Mouse (Mus musculus) retina, postnatal 1 day (tissue): Measurements from ENCODE around the gene Enkd1.

Source experiments
- DNase-seq: peaks from one replicate; pipeline ENCODE4 v3.0.0-alpha.2; 2012

The Enkd1 gene

DNA sequence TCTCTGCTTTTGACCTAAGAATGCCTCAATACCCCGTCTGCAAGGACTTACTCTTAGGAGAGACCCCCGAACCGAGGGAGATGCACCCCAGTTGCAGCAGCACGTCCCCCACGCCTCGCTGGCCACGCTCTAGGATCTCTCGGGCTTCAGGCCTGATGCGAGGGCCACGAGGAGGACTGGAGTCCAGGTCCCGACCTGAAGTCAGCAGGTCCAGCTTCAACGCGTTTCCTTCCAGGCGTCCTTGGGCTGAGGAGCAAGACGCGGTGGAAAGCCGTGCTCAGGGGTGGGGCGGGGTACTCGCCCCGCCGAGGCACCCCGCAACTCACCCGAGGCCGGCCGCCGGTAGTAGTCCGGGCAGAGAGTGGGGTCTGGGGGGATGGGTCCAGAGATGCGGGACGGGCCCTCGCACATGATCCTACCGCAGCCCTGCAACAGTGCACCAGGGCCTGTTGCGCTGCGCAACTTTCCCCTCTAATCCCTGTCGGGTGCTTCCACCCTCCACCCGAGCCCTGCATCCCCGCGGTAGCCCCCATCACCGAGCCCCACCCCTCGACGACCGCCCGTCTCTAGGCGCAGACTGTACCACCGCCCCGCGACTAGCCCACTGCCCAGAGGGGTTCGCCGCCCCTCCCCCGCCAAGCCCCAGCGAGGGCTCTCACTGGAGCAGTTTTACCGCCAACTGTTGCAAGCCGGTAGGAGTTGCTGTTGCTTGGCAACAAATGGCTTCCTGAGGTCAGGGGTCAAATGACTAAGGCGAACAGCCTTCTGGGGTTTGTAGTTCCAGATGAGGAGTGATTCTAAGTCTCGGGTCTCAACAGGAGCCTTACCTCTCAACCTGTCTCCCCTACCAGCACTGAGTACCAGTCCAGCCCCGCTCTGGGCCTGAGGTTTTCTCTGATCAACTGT, at the start of gene Enkd1, which contains the start of gene 4933405L10Rik:
Enkd1 (minus strand) TSS at position 713 of the 906 bp plus-strand sequence.
4933405L10Rik (plus strand) TSS at position 158 of the 906 bp plus-strand sequence.
- DNase-seq, result peak; percentile 97

DNA sequence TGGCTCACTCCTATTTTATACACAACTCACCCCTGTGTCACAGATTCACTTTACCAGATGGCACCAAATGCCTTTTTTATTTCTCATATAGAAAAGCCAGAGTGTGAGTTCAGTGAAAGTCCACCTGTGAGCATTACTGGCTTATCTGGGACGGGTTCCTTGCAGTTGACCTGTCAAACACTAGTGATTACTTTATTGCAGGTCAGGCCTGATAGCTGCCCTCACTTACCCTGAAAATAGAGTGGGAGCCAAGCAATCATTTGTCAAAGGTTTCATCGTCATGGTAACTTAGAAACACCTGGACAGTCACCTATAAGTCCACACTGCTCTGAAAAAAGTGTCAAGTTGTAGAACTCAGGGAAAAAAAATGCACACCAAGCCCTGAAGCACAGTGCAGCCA, 46.7 kb upstream of the Enkd1 start:
- DNase-seq, result no peak

DNA sequence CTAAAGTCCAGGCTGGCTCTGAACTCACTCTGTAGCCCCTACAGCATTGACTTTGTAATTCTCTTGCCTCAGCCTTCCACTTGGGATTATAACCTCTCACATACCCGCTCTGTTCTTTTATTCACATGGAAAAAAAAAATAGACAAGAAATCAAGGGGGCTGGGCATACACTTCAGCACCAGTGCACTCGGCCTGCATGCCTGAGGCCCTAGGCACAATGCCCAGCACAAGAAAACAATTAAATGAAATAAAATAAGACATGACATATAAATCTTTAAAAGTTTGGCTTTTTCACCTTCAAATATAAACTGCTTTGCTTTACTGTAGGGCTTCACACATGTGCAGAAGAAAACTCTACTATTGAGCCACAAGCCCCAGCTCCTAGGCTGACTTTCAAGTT, 45.9 kb upstream of the Enkd1 start:
- no peak for DNase-seq

DNA sequence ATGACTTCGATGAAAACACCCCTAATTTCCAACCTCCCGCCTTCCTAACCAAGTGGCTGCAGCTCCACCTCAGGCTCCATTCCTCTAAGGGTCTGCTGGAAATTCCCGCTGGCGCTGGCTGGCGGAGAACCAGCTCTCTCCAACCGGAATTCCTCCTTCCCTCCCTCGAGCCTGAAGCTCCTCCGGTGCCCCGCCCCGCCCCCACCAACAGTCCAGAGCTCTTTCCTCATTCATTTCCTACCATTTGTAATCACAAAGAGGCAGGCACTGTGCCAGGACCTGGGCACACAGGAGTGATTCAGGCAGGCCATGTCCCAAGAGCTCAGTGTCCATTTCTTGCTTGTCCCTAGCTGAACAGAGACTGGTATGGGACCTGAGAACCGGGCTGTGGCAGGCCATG, 42.6 kb upstream of the Enkd1 start:
- DNase-seq, result peak; percentile 60

DNA sequence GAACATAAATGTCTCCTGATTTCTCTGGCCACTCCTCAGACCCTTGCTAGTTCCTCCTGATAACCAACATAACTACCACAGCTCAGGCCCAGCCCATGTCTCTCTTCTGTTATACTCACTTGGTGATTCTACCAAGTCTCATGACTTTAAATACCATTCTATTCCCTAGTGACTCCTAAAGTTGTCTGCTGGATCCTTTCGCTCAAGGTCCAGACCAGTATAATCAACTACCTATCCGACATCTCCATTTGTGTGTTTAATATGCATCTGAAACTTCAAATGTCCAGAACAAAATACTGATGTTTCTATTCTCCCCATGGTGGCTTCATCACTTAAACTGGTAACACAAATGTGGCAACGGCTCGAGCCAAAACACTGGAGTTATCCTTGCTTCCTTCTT, 35.3 kb upstream of the Enkd1 start:
- DNase-seq, result peak; percentile 14

DNA sequence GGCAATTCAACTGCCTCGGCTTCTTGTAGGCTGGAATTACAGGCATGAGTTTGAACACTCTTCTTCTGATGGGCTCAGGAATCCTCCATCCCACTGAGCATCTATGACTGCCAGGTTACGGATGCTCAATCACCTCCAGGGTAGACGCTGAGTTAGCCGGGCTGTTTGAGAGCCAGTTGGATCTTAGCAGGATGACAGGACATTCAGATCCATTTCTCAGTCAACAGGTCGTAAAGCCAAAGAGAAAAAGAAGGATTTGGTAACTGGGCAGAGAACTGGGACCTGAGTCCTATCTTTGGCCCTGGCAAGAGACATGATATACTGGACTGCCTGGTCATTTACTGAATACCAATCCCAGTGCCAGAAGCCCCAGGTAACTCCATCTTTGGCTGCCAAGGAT, 31.2 kb upstream of the Enkd1 start:
- no peak for DNase-seq

DNA sequence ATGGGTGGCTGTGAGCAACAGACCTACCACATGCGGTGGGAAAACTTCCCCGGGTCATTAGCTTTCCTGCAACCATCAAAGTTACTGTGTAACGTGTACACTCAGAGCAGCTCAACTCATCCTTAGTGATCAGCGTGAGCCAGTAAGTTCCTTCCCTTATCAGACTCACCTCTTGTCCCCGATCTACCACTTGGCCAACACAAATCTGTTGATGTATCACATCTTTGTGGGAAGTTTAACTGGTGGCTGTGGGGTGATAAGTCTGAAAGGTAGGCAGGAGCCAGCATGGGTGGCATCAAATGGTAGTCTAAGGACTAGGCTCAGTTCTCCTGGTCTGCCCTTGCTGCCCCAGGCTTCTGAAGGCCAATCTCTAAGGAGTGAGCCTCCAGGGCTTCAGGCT, 24.2 kb upstream of the Enkd1 start:
- DNase-seq, result no peak

DNA sequence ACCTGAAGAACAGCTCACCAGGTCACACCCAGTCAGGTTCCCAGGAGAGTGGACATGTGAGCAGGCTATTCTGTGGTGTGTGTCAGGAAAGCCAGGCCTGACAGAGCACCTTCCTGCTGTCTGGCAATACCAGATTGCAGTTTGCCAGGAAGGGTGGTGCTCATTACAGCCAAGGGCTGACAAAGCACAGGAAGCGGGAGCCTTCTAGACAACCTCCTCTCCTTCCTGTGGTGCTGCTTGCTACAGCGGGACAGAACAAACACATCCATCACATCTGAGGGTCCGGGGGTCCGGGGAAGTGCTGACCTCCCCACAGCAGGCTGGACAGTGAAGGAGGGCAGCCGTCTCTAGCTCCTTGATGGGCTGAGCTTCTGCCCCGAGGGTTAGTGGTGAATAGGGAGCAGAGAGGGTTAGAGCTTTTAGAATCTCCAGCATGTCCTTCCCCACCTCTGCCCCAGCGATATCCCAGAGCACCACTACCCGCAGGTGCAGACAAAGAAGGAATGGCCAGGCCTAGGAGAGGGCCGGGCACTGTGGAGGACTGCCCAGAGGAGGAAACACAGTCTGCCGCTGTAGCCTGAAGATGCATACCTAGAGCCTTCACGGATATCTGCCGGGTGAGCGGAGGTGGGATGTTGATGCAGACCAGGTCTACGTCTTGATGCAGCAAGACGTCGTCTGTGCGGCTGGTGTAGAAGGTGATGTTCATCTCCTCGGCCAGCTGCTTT, 19.6 kb upstream of the Enkd1 start:
- DNase-seq, result no peak

DNA sequence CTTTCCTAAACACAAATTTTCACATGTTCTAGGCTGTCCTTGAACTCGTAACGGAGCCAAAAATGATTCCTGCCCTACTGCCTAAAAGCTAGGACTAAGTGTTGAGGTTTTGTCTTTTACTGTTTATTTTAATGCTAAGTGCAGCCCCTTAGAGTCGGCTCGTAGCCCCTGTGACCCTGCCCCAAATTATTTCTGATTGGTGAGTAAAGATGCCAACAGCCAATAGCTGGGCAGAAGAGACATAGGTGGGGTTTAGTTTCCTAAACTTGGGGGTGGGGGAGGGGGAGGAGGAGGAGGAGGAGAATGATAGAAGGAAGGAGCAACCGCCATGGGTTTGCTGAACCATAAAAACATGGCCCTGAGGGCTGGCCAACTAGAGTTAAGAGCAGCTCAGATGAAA, 17.7 kb upstream of the Enkd1 start:
- DNase-seq, result no peak

DNA sequence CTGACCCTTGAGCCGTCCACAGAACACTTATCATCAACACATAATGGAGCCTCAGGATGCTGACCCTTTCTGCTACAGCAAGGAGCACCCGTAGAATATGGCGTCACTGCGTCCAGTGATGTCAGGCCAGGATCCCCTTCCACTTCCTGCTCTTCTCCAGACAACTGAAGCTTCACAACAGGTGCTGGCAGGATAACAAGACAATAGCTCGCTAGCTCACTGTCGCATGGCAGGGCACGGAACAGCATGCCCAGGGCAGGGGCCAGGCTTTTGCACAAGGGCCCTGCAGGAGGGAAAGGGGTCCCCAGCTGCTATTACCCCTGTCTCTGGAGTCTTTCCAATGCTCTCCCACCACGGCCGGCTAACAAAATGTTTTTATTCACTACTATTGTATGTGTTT, 14.9 kb upstream of the Enkd1 start:
- no peak for DNase-seq

DNA sequence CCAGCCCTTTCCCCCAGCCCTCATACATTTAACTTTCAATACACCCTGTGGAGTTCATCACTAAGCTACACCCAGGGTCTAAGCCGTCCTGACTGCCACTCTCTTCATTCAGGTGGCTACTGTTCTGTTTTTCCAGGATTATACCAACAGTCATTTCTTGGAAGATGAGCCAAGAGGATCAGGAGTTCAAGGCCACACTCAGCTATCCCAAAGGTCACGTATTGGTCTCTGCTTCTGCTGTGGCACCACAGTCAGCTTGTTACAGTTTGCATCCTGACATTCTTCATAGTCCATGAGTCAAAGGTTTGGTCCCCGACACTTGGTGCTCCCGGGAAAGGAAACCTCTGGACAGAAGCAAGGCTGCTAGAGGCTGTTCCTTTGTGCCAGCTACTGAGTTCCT, 11.6 kb upstream of the Enkd1 start:
- DNase-seq, result no peak

DNA sequence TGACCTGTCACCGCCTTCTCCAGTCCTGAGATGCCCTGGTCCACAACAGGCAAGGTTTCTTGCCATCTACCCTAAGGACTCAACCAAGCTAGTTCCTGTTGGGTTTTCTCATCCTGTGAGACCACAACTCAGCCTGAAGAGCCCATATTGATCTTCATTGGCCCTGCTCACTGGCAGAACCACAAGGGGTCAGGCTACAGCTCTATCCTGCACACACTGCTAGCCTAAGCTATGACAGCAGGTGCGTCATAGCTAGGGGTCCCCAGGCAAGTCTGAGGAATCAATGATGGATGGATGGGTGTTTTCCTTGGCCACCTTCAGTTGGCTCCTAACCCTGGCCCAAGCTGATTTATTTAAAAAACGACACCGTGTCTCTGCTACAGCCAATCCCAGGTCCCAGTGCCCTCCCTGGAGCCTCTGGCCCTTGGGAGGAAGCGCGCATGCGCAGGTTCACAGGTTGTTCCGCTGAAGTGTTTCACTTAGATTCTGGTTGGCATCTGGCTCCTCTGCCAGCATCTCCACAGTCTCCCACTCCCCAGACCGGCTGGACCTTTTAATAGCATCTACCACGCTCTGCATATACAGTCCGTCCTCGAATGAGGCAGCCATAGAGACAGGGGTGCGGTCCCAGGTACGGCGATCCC, 8.4 kb upstream of the Enkd1 start:
- no peak for DNase-seq

DNA sequence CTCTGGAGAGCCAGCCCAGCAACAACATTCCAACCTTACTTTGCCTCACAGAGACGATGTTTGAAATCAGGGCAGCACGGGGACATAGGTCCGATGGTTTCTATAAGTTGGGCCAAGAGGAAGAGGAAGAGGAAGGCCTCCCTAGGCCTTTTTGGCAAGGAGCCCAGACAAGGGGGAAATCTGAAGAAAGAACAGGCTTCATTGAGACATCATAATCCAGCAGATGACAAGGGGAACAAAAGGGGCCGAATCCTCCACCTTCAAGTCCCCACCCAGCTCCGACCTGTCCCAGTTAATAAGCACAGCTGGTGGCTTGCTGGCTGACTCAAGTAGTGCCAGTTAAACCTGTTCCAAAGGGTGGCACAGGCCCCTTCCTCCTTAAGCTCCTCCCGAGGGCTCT, 7.0 kb upstream of the Enkd1 start:
- no peak for DNase-seq

DNA sequence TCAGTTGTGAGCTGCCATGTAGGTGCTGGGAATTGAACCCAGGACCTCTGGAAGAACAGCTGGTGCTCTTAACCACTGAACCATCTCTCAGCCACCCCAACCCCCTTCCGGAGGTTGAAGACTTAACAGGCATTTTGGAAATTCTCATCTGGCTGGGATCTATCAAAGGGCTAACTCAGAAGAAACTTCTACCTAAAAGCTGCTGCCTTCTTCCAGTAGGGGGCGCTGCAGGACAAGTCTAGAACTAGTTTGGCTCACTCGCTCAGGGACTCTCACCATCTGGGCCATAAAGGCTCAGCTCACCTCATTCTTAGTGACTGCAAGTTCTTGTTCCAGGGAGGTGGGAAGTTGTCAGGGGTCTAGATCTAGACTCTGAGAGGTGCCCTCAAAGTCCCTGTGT, 6.1 kb upstream of the Enkd1 start:
- peak; percentile 92 for DNase-seq

DNA sequence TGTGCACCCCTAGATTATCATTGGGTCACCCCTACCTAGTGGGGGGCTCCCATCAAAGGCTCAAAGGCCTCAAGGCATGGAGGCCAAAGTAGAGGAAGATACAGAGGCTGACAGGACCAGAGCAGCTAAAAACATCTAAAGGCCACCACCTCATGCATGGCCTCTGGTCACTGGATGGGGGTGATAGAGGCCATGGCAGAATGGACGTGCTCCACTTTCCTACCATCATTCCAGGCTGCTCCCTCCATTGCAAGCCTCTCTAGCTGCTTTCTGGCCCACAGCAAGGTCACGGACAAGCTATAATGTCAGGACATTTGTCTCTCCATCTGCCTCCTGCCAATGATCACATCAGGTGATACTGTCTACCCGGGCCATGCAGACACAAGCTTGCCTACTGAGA, 4.3 kb upstream of the Enkd1 start:
- no peak for DNase-seq

DNA sequence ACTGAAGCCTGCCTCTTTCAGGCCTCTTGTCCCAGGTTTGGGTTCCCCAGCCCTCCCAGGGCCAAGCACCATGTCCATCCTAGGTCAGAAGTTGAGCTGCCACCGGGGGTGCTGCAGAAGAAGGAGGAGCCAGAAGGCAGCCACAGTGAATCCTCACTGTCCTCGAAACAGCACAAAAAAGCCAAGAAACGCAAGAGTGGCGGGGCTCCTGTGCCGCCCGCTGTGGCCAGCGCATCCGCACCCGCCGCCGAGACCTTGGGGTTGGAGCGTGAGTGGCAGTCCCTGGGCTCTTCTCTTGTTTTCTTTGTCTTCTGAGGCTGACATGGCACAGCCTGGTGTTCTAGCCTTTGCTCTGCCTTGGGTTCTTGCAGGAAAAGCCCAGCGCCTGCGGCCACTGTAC, 1.3 kb upstream of the Enkd1 start:
- DNase-seq, result no peak

DNA sequence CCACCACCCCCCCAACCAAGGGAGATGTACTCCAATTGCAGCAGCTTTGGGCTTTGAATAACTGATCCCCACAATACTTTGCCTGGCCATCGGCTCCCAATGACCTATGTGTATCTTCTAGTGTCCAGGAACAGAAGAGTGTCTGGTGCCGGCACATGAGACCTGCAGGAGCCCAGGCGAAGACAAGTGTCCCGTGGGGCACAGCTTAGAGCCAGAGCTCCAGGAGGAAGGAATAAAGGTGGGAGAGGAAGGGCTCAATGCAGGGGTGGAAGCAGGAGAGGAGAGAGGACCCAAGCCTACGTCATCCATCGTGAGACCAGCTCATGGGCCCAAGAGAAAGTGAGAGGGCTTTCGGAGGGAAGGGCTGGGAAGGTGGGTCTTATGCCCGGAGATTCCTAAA, 665 bp upstream of the Enkd1 start:
- DNase-seq, result no peak

DNA sequence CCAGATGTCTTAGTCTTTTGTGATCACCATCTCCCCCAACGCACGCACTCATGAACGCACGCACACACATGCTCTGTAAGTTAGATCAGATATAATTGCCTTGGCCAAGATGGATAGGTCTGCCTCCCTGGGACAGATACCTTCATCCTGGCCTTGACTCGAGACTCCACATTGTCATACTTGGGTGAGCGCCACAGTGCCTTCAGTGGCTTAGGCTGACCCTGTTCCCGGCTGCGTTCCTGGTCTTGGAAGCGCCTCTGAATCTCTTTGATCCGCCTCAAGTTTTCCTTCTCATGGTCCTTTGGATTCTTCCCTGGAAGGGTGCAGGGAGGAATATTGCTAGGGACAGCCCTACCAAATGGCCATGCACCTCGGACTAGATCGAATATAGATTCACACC, 1.6 kb downstream of the Enkd1 start:
- no peak for DNase-seq

DNA sequence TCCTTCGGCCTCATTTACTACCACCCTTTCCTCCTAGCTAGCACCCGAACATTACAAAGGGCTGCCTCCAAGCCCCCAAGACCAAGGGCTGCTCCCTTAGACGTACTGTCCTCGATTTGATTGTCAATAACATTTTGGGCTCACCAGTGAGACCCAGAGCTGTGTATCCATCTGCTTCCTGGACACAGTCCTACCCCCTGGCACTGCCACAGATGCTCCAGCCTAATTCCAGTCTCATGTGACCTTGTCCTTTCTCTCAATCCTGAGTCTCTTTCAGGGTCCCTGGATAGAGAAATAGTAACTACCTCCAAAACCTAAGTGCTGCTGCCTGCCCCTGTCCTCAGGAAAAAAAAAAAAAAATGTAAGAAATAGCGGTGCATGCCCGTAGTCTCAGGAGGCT, 3.1 kb downstream of the Enkd1 start:
- DNase-seq, result no peak

DNA sequence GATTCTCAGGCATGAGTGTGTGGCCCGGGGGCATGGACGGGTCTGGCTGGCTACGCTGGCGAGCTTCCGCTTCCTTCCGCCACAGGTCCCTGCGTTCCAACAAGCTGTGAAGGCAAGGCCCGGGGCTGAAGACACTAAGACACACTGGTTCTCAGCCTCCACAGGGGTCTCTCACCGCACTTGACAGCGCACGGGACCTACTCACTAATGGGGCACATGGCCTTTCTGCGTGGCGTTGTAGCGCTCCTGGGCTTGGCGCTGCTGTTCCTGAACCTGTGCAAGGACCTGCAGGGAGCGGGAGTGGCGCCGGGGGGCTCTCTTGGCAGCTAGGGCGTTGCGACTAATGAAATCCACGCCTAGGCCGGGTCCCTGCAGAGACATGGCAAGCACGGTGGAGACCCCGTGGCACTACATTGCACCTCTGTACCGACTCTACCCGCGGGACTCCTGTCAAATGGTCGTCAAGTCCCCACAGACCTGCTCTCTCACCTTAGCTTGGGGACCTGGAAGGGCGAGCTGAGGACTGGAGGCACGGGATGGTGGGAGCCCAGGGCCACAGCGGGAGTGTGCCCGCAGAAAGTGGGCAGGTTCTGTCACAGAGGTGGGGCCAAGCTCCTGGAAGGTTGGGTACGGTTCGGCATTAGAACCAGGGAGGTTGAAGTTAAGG, 3.7 kb downstream of the Enkd1 start:
- peak; percentile 27 for DNase-seq

DNA sequence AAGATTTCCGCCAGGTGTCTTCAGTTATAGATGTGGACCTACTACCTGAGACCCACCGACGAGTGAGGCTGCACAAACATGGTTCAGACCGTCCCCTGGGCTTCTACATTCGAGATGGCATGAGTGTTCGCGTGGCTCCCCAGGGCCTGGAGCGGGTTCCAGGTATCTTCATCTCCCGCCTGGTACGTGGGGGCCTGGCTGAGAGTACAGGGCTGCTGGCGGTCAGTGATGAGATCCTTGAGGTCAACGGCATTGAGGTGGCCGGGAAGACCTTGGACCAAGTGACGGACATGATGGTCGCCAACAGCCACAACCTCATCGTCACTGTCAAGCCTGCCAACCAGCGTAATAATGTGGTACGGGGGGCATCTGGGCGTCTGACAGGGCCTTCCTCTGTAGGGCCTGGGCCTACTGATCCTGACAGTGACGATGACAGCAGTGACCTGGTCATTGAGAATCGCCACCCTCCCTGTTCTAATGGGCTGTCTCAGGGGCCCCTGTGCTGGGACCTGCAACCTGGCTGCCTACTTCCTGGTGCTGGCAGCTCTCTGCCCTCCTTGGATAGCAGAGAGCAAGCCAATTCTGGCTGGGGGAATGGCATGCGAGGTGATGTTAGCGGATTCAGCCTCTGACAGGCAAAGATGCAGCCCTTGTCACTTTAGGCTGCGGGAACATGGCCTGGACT, 5.1 kb downstream of the Enkd1 start:
- no peak for DNase-seq

DNA sequence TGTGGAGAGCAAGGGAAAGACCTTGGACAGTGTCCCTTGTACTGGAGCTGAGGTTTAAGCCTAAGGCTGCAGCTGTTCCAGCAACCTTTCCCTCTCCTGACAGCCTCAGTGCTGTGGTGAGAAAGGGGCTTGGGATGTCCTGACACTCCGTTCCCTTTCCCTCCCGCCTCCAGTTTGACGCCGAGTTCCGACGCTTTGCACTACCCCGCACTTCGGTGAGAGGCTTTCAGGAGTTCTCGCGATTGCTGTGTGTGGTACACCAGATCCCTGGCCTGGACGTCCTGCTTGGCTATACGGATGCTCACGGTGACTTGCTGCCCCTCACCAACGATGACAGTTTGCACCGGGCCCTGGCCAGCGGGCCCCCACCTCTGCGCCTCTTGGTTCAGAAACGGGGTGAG, 6.0 kb downstream of the Enkd1 start:
- no peak for DNase-seq
